ENCODE assay signal across 12 mouse cellular contexts in the genomic region with DNA sequence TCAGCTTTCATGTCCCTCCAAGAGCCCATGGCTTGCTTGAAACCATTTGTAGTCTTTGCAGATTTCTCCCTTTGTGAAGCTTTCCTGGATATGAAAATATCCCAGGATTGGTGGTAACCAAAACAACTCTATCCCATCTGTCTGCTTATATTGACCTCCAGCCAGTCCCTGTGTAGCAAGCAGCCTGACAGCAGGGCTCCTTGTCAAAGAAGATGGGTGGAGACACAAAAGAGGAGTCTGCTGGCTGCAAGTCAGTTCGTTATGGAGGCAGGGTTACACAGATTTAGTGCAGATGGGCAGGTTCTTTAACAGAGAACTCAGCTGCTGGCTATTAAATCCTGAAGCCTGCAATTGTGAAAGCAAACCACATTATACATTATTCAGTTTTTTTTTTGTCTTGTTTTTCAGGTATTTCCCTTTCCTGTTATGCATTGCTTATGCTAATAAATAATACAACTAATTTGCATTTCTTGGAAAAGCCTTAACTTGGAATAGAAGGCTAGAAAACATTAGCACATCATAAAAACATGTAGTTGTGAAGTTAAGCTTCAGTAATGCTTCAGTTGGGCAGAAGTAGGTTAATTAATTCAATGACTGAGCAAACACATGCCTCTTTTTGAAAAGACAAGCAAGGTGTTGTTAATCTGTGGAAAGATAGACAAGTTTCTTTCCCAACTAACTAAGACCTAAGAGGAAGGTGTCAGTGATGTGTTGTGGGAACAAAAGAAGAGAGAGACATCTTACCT.
DNase-seq lines count a peak whose midpoint lies in the region; ATAC-seq lines count a peak whose summit lies in the region.
"Had no signal": no experiment of that assay in that cellular context is flagged by ENCODE, and none has a peak within 500 bp of the region (broad histone marks: within the 10 kb centered on the region; RNA-seq: fewer than 3 reads in every experiment).

No protein-coding gene starts in this region.

- peak; percentile 17 to 38 for DNase-seq in heart, postnatal 10 days
- no peak for DNase-seq in heart, postnatal 25 days (ENCODE audit: low spot score)
- peak; percentile 6 for DNase-seq in urinary bladder, postnatal 14 days (ENCODE audit: low spot score)
- no peak for DNase-seq in urinary bladder, postnatal 10 days (ENCODE audit: low spot score)
- DNase-seq in gastrocnemius, postnatal 14 days, result peak; percentile 9
- DNase-seq in ovary, postnatal 36 days (ENCODE audit: low spot score), result no peak
- DNase-seq: adrenal gland, postnatal 25 days; cerebellum, adult 8-10 months; heart, postnatal 36 days; kidney, adult 18-20 months; right cerebral cortex, postnatal 4 days had no signal

- ATAC-seq in megakaryocyte, adult 5-6 weeks (ENCODE audit: poor library complexity, severe bottlenecking), result no peak

- intact Hi-C loops in heart, postnatal 10 days (cut with DNase I), result no loop called here
- intact Hi-C loops in heart, postnatal 25 days (cut with DNase I), result no loop called here
- intact Hi-C loops in gastrocnemius, postnatal 14 days (cut with DNase I; ENCODE audit: low total_unique reads), result no loop called here

Comparison
In these comparisons a context has a peak if more than half of its experiments do, and no peak if none do; other contexts are left out.
1. DNase-seq: peak in heart, postnatal 10 days (2 of 2), urinary bladder, postnatal 14 days (single experiment) and gastrocnemius, postnatal 14 days (single experiment); none in heart, postnatal 25 days (single experiment), urinary bladder, postnatal 10 days (single experiment) and ovary, postnatal 36 days (single experiment).